ENCODE assay signal across 19 mouse cellular contexts in genomic region chr16:53439511-53439910, GRCm38 (mm10).
"Had no signal": no experiment of that assay in that cellular context is flagged by ENCODE, and none has a peak within 500 bp of the region (broad histone marks: within the 10 kb centered on the region; RNA-seq: fewer than 3 reads in every experiment).

No protein-coding gene starts in this region.

- H3K4me1 ChIP-seq: kidney, embryonic 15.5 days; liver, embryonic 13.5 days; midbrain, embryonic 12.5 days; midbrain, embryonic 15.5 days; neural tube, embryonic 15.5 days; stomach, embryonic 15.5 days had no signal

- ATAC-seq: midbrain, embryonic 15.5 days had no signal

- H3K27ac ChIP-seq: kidney, embryonic 15.5 days; left cerebral cortex, adult 2 months; liver, embryonic 13.5 days; midbrain, embryonic 12.5 days; midbrain, embryonic 15.5 days; neural tube, embryonic 15.5 days; stomach, embryonic 15.5 days had no signal

- H3K36me3 ChIP-seq: kidney, embryonic 15.5 days; liver, embryonic 13.5 days; midbrain, embryonic 12.5 days; midbrain, embryonic 15.5 days; neural tube, embryonic 15.5 days; stomach, embryonic 15.5 days had no signal

- H3K4me2 ChIP-seq: kidney, embryonic 15.5 days; liver, embryonic 13.5 days; midbrain, embryonic 12.5 days; midbrain, embryonic 15.5 days; neural tube, embryonic 15.5 days; stomach, embryonic 15.5 days had no signal

- H3K9ac ChIP-seq: kidney, embryonic 15.5 days; liver, embryonic 13.5 days; midbrain, embryonic 12.5 days; midbrain, embryonic 15.5 days; neural tube, embryonic 15.5 days; stomach, embryonic 15.5 days had no signal

- H3K27me3 ChIP-seq: kidney, embryonic 15.5 days; liver, embryonic 13.5 days; midbrain, embryonic 12.5 days; midbrain, embryonic 15.5 days; neural tube, embryonic 15.5 days; stomach, embryonic 15.5 days had no signal

- H3K4me3 ChIP-seq: kidney, embryonic 15.5 days; left cerebral cortex, adult 2 months; liver, embryonic 13.5 days; midbrain, embryonic 12.5 days; midbrain, embryonic 15.5 days; myocyte; neural tube, embryonic 15.5 days; stomach, embryonic 15.5 days had no signal

- H3K9me3 ChIP-seq: kidney, embryonic 15.5 days; liver, embryonic 13.5 days; midbrain, embryonic 12.5 days; midbrain, embryonic 15.5 days; neural tube, embryonic 15.5 days; stomach, embryonic 15.5 days had no signal

- DNase-seq: kidney, adult 8-10 months; kidney, postnatal 10 days; kidney, postnatal 36 days; layer of hippocampus, postnatal 36 days; liver, embryonic 13.5 days; lung, adult 2 months; lung, postnatal 14 days; lung, postnatal 4 days; retina, postnatal 1 day; right cerebral cortex, postnatal 25 days; spleen, adult 18-20 months; thymus, postnatal 25 days had no signal
